Comparison of ENCODE assay signal across 7 mouse cellular contexts in genomic region chr15:85337219-85337618, GRCm38 (mm10). TPM values are rescaled to one million over a fixed set of nuclear protein-coding genes. Genes with fewer than 3 reads are reported as not detected.
DNase-seq lines count a peak whose midpoint lies in the region; ATAC-seq and TF ChIP-seq lines count a peak whose summit lies in the region.

No protein-coding gene starts in this region.

- TF ChIP-seq POLR2A in small intestine, adult 2 months (IDR thresholded peaks at IDR 0.05; ENCODE audit: low read depth, low read length), result no peak

- peak overlapping the region; percentile 97 for H3K9ac ChIP-seq in embryonic facial prominence, embryonic 14.5 days (ENCODE audit: low read depth, low read length)
- peak overlapping the region; percentile 93 for H3K9ac ChIP-seq in limb, embryonic 12.5 days (replicated peaks)

- no peak for DNase-seq in embryonic facial prominence, embryonic 14.5 days (ENCODE audit: low spot score)
- DNase-seq in frontal cortex, adult 2 months (ENCODE audit: extremely low spot score in 1 of 2, low spot score in 1 of 2), result no peak

- ATAC-seq in megakaryocyte, adult 5-6 weeks (ENCODE audit: poor library complexity, severe bottlenecking), result no peak
- ATAC-seq in embryonic facial prominence, embryonic 14.5 days (ENCODE audit: low read depth), result no peak
- no peak for ATAC-seq in limb, embryonic 12.5 days (ENCODE audit: insufficient number of reproducible peaks, insufficient read depth, low FRiP score, low TSS enrichment, low read depth)
- ATAC-seq in cerebellum, adult (ENCODE audit: insufficient number of reproducible peaks, low FRiP score, low TSS enrichment), result no peak

- H3K4me2 ChIP-seq in embryonic facial prominence, embryonic 14.5 days (ENCODE audit: low read depth, low read length), result peak overlapping the region; percentile 75
- peak overlapping the region; percentile 83 for H3K4me2 ChIP-seq in limb, embryonic 12.5 days

- WGBS in embryonic facial prominence, embryonic 14.5 days, result 46% methylated on average over 9 of the region's 9 CpGs
- 60% methylated on average over 9 of the region's 9 CpGs for WGBS in limb, embryonic 12.5 days
- WGBS in small intestine, adult 2 months, result 40% methylated on average over 9 of the region's 9 CpGs

- no peaks in the 10 kb centered on the region for H3K9me3 ChIP-seq in megakaryocyte, embryonic 14.5 days
- H3K9me3 ChIP-seq in embryonic facial prominence, embryonic 14.5 days (ENCODE audit: control insufficient read depth, low read length), result no peaks in the 10 kb centered on the region
- H3K9me3 ChIP-seq in limb, embryonic 12.5 days, result no peaks in the 10 kb centered on the region

- peaks cover 60% of the 10 kb centered on the region for H3K4me1 ChIP-seq in megakaryocyte, embryonic 14.5 days
- H3K4me1 ChIP-seq in embryonic facial prominence, embryonic 14.5 days (ENCODE audit: control insufficient read depth, insufficient read depth, low read length), result peaks cover 8% of the 10 kb centered on the region
- peaks cover 12% of the 10 kb centered on the region for H3K4me1 ChIP-seq in limb, embryonic 12.5 days (replicated peaks)
- peaks cover 5% of the 10 kb centered on the region; the same call in 1 of the 2 replicates for H3K4me1 ChIP-seq in small intestine, adult 2 months (ENCODE audit: control insufficient read depth, insufficient read depth, insufficient read length, low read length)

- no peak for TF ChIP-seq CTCF in small intestine, adult 2 months (IDR thresholded peaks at IDR 0.05; ENCODE audit: extremely low read depth, insufficient read length, insufficient replicate concordance, low read depth, low read length)

- peak overlapping the region; percentile 96 for H3K27ac ChIP-seq in embryonic facial prominence, embryonic 14.5 days (replicated peaks; ENCODE audit: low read depth, low read length)
- peak overlapping the region; percentile 97; the same call in 1 of the 2 replicates for H3K27ac ChIP-seq in limb, embryonic 12.5 days
- no peak overlapping the region for H3K27ac ChIP-seq in small intestine, adult 2 months (ENCODE audit: insufficient read depth, low read depth, low read length)

- H3K27me3 ChIP-seq in megakaryocyte, embryonic 14.5 days (replicated peaks), result no peaks in the 10 kb centered on the region
- no peaks in the 10 kb centered on the region for H3K27me3 ChIP-seq in embryonic facial prominence, embryonic 14.5 days (replicated peaks; ENCODE audit: control insufficient read depth, insufficient read depth, low read length)
- H3K27me3 ChIP-seq in limb, embryonic 12.5 days, result no peaks in the 10 kb centered on the region
- no peaks in the 10 kb centered on the region for H3K27me3 ChIP-seq in small intestine, adult 2 months (ENCODE audit: control insufficient read depth, insufficient read depth, low read length)

- H3K4me3 ChIP-seq in megakaryocyte, embryonic 14.5 days (replicated peaks), result peak overlapping the region; percentile 98
- peak overlapping the region; percentile 90 for H3K4me3 ChIP-seq in embryonic facial prominence, embryonic 14.5 days (ENCODE audit: low read depth, low read length)
- peak overlapping the region; percentile 97 for H3K4me3 ChIP-seq in limb, embryonic 12.5 days (replicated peaks)
- H3K4me3 ChIP-seq in small intestine, adult 2 months (ENCODE audit: low read depth, low read length), result peak overlapping the region; percentile 93; the same call in 1 of the 2 replicates

- H3K36me3 ChIP-seq in megakaryocyte, embryonic 14.5 days (replicated peaks; ENCODE audit: low read length), result peaks cover 22% of the 10 kb centered on the region
- H3K36me3 ChIP-seq in embryonic facial prominence, embryonic 14.5 days (ENCODE audit: control insufficient read depth, insufficient read depth, low read length), result no peaks in the 10 kb centered on the region
- H3K36me3 ChIP-seq in limb, embryonic 12.5 days, result no peaks in the 10 kb centered on the region; the same call in 1 of the 2 replicates
- H3K36me3 ChIP-seq in small intestine, adult 2 months (ENCODE audit: control insufficient read depth, insufficient read depth, low read length), result no peaks in the 10 kb centered on the region

RNA-seq across cellular contexts. Expression of gene Atxn10, which starts 1.2 kb away (rescaled TPM):
- 85.4 and 97.0 TPM in 2 replicates for polyA plus RNA-seq in megakaryocyte, embryonic 14.5 days (2012; ENCODE audit: insufficient read depth, low replicate concordance)
- 167 and 180 TPM in 2 replicates for total RNA-seq in megakaryocyte, adult 5-6 weeks (2015)
- total RNA-seq in megakaryocyte, adult 5-6 weeks (2017), result 103 and 104 TPM in 2 replicates
- polyA plus RNA-seq in embryonic facial prominence, embryonic 14.5 days (2014; fragmentation: Nextera tagmentation; extraction: Ambion mirVana), result 261 and 303 TPM in 2 replicates
- polyA plus RNA-seq in limb, embryonic 12.5 days (2016; fragmentation: Nextera tagmentation; extraction: Ambion mirVana), result 320 and 323 TPM in 2 replicates
- polyA plus RNA-seq in small intestine, adult 2 months (2012; rRNA removed), result 13.7 and 14.5 TPM in 2 replicates
- 254 and 281 TPM in 2 replicates for polyA plus RNA-seq in frontal cortex, adult 2 months (2012; rRNA removed)
